Mouse (Mus musculus) granulocyte monocyte progenitor cell, adult 5-6 weeks (primary cell): ENCODE results near the gene Adam10. TPM values are rescaled to one million over a fixed set of nuclear protein-coding genes. Genes with fewer than 3 reads are reported as not detected.
A peak's percentile ranks its signal among the peaks of the same experiment; 100 is the strongest.

Experiments used
- ATAC-seq: replicated peaks from 2 replicates; pipeline ENCODE4 v1.8.0; 2016; ENCODE audit warnings: mild to moderate bottlenecking, moderate TSS enrichment, inconsistent platforms; ENCODE audit not compliant: poor library complexity, severe bottlenecking
- total RNA-seq, 2 experiments: library from RNA; stranded (forward) in 1 of 2; stranded (reverse) in 1 of 2; fragments of 200-712, 200-1000 nt in 1 of 2; fragments of >200 nt in 1 of 2; fragmentation: Nextera tagmentation in 1 of 2; gene quantifications; 2 replicates each; pipeline ENCODE4 v1.2.3; 2014 to 2017

The Adam10 gene
- total RNA-seq, 2 experiments from 2014 or later, result 46.5 to 70.7 TPM

DNA sequence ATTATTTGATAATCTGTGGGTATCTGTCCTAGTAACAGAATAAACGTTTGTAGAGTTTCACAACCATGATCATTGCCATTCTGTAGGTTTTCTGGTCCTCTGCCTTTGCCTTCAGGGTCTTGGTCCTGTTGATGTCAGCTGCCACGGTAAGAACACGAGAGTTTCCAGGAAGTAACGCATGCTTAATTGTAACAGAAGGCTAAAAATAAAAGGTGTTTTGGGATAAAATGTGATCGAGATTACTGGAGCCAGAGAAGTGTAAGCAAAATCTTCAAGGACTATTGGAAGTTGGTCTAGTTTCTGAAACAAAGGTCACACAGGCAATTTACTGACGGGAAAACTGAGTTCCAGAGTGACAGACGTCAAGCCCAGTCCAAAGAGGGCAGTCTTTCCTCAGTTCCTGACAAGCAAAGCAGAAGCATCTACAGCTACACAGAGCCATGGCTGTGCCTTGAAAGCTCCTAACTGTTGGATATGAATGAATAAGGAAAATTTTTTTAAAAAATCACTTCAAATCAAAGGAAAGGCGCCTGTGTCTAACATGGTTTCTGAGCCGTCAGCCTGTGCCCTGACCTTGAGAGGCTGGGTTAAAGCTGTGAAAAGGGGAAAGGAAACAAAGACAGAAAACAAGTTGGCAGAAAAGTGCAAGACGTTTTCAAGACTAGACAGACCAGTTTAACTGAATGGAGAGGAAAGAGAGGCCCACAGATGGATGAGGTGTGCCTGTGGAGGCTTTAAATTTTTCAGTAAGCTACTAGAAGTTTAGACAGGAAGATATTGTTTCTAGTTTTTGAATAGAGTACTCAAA, 6.8 kb upstream of the Adam10 start:
- ATAC-seq, result peak; percentile 52

DNA sequence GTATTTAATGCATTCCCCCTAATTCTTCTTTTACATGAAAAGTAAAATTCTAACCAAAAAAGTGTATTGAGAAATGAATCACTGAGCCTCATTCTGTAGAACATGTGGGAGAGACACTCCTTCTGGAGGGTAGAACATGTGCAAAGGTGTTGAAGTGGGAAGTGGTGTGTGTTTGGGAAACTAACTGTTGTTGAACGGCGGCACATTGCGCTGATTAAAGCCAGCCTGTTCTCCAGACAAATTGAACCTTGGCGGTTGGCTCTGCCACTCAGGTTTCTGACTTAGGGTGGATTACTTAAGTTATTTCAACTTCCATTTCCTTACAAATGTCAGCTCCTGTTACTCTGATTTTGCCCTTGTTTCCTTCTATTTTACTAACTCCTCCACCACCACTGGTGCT, 5.1 kb upstream of the Adam10 start:
- ATAC-seq, result no peak

DNA sequence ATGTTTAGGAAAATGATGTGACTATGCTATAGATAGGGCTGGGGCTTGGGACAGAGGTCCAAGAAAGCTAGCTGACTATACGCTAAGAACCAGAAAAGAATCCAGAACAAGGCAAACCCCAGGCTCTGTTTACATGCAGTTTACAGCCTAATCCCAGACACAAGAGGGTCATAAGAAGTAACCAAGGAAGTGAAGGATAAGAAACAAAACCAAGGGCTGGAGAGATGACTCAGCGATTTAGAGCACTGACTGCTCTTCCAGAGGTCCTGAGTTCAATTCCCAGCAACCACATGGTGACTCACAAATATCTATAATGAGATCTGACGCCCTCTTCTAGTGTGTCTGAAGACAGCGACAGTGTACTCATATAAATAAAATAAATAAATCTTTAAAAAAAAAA, 3.7 kb upstream of the Adam10 start:
- no peak for ATAC-seq

DNA sequence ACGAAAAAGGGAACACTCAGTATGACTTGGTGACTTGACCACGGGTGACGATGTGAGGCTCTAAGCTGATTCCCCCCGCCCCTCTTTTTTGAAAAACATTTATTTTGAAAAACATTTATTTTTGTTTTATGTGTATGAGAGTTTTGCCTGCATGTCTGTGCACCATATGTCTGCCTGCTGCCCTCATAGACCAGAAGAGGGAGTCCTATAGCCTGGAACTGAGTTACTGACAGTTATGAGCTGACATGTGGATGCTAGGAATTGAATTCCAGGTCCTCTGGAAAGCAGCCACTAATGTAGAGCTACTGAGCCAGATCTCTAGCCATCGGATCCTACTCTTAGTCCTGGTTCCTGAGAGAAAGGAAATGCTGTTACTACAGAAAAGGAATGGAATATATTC, 2.8 kb upstream of the Adam10 start:
- no peak for ATAC-seq

DNA sequence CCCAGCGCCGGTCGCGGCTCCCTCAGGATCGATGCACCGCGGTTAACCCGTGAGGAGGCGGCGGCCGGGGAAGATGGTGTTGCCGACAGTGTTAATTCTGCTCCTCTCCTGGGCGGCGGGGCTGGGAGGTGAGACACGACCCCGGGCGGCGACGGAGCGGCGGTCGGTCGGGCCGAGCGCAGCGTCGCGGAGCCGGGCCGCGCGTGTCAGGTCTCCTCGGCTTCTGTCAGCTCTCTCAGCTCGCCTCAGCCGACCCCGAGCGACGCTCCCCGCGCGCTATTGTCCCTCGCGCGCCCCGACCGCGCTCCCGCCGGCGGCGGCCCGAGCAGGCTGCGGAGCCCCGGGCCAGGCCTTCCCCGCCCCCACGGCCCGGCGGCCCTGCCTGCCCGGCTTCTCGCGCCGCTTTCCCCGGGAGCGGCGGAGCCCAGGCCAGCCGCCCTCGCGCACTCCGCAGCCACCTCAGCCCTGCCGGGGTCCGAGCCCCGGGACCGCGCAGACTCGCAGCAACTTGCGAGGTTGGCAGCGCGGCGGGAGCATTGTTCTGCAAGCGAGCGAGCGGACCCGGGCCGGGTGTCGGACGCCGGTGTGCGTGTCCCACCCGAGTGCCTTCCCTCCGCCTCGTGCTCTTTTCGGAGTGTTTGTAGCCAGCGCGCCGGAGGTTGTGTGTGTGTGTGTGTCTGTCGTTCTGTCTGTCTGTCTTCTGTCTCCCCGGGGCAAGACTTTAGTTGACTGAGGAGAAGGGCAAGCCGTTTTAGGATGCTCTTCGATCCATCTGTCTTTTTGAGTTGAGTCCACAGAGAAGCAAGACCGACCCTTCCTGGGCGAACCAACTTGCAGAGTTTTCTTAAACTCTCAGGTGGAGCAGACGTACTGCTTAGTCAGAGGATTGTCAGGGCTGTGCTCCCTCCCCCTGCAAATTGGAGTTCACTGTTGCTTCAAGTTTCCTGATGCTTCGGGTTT, 615 bp downstream of the Adam10 start:
- peak; percentile 6; the same call in 1 of the 2 replicates for ATAC-seq

DNA sequence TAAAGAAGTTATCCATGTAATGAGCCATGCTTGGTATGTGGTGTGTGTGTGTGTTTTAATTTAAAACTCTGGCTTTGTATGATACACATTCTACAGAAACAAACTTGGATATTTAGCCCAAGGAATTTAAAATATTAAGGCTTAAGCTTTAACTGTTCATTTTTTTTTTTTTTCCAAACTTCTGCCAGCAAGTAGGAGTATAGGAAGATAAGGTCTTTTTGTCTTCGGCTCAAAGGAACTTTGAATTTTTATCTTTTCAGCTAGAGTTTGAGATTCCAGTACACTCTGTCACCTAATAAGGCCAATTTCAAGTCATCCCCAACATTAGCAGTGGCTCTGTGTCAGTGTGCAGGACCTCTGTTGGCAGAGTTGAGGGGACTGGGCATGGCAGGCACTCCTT, 3.4 kb downstream of the Adam10 start:
- no peak for ATAC-seq

DNA sequence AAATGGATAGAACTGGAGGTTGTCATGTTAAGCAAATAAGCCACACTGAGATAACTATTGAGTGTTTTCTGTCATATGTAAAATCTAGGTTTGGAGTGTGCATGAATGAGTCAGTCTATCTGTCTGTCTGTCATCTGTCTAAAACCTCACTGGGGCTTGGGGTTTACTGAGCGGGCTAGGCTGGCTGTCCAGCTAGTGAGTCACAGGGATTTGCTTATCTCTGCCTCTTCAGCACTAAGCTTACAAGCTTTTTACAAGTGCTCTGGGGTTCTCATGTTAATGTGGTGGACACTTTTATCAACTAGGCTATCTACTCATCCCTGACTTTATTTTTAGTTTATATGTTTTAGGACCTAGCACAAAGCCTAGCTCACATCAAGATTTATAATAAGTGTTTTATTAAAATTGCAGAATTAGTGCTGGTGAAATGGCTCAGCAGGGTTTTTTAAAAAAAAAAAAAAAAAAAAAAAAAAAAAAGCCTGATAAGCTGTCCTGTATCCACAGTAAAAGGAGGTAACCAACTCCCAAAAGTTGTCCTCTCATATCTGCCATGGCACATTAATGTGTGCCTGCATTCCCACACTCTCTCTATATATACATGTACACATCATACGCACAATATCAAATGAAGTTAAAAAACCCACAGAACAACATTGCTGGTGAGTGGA, 9.6 kb downstream of the Adam10 start:
- no peak for ATAC-seq

DNA sequence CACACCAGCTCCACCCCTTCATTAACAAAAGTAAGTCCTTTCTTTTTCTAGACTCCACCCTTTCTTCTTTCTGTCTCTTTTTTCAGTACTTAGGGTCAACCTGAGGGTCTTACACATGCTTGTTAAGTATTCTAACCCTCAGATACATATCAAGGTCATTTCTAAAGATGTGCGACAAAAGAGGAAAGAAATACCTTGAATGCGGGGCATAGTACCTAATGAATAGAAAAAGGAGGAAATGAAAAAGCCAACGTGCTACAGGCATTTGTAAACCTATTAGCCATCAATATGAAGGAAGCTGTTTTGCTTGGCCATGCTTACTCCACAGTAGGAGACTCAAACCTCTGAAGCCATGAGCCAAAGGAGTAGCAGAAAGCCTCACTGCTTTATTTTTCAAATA, 11.1 kb downstream of the Adam10 start:
- peak; percentile 42; the same call in 1 of the 2 replicates for ATAC-seq

DNA sequence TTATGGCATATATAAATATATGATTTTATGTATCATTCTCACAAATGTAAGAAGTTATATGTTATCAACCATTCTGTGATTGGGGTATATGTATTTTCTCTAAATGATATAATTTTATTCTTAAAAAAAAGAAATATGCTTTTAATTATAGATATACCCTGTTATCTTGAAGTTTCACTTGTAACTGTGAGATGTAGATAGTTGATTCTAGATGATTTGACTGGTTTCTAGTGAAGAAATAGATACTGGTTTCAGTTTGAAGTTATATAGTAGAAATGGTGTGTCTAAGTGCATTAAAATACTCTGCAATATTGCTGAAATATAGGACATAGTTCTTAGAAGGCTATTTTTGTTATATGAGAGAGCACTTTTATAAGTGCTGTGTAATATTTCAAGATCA, 11.8 kb downstream of the Adam10 start:
- ATAC-seq, result no peak

DNA sequence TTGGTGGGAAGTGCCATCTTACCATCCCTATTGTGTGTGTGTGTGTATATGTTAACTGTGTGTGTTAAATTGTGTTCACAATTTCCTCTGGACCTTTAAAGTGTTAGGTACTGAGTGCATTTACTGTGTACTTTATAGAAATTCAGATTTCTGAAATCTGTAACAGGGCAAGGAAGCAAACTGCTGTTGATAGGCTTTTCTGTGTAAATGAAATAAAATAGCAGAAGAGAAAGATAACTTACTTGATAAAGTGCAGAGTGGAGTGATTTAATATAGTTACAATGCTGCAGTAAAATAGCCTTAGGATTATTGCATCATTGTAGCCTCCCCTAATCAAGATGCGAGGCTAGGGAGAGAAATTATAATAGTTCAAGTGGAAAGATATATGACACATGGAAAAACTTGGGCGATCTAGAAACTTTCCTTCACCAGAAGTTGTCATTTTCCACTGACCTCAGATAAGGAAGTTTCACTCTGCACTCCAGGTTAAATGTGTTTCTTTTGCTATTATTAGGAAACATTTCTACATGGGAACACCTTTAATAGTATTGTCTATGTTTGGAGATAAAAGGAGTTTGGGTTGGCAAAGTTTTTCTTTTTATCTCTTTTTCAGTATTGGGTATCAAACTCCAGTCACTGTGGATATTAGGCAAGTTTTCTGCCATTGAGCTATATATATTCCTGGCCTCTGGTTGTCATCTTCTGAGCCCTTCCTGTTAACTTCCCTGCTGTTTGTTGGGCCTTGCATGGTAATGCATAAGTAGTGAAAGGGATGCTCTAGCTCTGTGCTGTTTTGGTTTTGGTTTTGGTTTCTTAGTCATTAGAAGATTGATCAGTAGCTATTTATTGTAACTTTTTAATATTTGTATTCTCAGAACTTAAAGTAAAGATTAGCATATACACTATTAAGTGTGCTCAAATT, 13.2 kb downstream of the Adam10 start:
- peak; percentile 33 for ATAC-seq

DNA sequence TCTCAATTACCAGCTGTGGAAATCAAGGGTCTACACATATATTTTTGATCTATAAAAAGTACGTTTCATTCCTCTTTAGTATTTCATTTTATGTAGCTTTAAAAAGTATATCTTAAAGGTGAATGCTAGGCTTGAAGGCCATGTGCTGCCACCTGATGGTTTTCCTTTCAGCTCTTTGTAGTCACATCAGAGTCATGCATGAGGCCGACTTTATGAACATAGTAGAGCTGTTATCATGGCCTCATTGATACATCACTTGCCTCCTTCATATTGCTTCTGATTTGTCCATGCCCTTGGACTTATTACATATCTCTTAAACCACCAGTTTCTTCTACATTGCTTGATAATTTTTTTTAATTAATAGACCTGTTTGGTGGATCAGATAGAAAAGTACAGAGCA, 16.9 kb downstream of the Adam10 start:
- no peak for ATAC-seq

DNA sequence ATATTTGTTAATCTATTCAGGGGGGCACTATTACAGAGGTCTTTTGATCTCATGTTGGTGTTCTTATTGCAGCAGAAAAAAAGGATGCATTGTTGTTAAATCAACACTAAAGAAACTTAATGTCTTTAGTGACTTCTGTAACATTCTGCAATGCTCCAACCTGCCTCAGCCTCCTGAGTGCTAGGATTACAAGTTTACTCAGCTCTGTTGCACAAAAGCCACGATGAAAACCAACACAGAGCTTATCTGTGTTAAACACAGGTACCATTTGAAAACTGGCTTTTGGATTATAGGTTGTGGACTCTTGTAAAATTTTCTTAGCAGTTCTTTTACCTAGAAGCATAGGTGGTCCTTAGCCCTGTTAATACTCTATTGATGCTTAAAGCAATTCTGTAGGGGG, 19.3 kb downstream of the Adam10 start:
- no peak for ATAC-seq

DNA sequence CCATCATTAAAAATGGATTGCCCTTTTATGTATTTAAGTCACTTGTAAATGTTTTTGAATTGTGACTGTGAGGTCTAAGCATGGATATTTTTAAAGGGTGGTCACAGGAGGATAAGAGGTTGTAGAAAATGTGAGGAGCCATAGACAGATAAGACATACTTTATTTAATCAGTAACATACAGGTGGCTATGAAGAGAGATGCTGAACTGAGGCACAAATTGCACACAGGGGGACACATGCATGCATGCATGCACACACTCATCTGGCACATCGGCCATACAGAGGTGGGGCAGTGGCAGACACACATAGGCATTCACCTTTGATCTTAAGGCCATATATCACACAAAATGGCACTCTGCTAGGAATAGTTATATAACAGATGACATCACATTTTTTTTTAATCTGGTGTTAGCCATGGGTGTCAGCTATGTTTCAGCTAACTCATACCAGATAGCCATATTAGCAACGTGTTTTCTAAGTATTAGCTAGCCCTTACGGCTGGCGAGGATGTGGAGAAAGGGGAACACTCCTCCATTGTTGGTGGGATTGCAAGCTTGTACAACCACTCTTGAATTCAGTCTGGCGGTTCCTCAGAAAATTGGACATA, 24.9 kb downstream of the Adam10 start:
- ATAC-seq, result no peak

DNA sequence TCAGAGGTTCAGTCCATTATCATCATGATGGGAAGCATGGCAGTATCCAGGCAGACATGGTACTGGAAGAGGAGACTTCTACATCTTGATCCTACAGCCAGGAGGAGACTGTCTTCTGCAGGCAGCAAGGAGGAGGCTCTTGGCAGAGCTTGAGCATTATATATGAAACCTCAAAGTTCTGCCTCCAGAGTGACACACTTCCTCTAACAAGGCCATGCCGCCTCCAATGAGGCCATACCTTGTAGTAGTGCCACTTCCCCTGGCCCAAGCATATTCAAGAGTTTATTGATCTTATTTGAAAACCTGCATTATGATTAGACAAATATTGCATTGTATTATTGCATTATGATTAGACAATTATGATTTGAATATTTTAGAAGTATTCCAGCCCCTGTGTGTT, 27.6 kb downstream of the Adam10 start:
- ATAC-seq, result peak; percentile 58

DNA sequence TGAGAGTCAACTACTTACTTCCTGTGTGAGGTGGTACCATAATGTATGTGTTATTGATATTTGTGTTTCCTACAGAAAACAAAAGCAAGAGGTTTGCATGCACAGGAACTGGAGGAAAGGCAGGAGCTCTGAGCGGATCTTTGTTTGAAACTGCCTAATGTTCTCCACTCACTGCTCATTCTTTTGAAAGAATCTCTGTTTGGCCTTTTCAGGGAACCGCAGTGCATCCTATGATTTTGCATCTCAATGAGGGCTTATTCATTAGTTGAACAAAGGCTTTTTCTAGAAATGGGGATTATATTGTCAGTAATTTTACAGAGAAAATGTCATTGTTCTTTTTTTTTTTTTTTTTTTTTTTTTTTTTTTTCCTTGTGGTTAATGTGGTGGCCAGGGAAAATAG, 50.7 kb downstream of the Adam10 start:
- no peak for ATAC-seq

DNA sequence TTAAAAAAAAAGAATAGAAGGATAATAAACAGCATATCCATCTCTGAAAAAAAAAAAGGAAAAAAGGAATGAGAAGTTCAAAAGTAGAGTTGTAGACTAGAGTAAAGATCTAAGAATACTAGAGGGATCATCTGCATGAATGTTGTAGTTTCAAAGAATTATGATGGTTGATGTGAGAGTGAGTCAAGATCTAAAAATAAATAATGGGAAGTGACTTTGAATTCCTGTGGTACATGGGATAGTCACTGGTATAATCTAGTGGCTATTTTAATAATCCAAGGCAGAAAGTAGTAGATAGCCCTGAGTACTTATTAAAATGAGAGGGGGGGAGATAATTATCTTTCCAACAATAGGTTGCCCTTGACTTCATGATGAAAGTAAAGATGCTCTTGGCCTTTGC, 52.3 kb downstream of the Adam10 start:
- ATAC-seq, result peak; percentile 37

DNA sequence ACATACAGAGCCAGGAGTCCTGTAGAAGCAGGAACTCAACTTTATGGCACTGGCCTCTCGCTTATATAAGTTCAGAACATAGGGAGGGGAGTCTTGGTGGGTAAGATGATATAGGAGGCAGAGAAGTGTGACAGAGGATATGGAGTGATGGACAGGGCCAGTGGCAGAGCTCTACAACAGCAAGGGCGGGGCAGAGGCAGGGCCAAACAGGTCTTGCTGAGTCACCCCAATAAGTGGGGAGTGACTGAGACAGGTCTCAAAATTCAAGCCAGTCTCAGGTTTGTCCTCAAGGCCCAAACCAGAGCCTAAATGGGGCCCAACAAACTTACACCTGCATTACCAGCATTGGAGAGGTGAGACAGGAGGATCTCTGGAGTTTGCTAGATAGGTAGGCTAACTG, 54.4 kb downstream of the Adam10 start:
- ATAC-seq, result no peak

DNA sequence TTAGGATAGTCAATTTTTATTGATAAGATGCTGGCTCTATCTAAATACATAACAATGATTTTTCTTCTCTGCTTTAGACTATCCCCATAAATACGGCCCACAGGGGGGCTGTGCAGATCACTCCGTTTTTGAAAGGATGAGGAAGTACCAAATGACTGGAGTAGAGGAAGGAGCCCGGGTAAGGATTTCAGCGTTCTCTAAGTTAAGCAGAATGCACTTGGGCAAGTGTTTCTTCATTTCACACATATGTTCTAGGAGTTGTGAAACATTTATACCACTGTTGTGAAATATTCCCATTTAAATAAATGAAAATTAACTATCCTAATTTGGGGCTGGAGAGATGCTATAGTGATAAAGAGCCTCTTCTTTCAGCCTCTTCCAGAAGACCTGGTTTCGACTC, 61.2 kb downstream of the Adam10 start:
- ATAC-seq, result peak; percentile 97

DNA sequence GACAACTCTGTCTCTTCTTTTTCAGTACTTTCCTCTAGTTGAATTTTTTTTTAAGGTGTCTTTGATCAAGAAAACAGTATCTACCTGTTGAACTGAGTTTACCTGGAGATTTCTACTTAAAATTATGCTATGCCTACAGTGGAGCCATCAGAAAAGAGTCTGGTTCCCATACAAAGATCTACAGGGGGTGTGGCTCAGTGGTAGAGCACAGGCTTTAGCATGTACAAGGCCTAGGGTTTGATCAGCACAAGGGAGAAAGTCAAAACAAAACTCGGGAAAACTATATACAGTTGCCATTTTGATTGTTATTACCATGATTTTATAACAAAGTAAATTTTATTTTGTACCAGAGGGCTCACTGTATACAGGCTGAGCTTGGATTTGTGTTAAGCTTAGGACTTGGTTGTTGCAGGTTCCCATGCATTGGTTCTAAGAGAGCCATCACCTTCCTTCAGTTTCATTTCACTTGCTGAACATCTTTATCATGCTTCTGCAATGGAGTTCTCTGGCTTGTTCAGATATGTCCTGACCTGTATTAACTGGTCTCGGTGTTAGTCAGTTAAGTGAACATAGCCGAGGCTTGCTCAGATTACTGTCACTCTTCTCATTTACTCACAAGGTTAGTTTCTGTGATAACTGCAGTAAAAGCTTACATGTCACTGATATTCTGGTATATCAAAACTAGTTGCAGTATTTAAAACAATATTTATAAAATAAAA, 72.9 kb downstream of the Adam10 start:
- no peak for ATAC-seq
